Mouse (Mus musculus) adrenal gland, adult 18-20 months (tissue): ENCODE results near the gene Kbtbd2. TPM values are rescaled to one million over a fixed set of nuclear protein-coding genes. Genes with fewer than 3 reads are reported as not detected.

ENCODE experiments used
- DNase-seq, 2 experiments: peaks; one replicate each; pipeline ENCODE4 v3.0.0; 2021 to 2022; ENCODE audit warnings: low spot score in 2 of 2
- total RNA-seq, 2 experiments: library from RNA; stranded (reverse); gene quantifications; 1 replicate in 1 of 2; 2 replicates in 1 of 2; pipeline ENCODE4 v1.2.3; 2021

The Kbtbd2 gene
- total RNA-seq, 2 experiments from 2014 or later, result 29.1 to 33.0 TPM

GRCm38 (mm10) chr6:56789336-56789735 is 8.3 kb downstream of the Kbtbd2 start:
- no peak for DNase-seq

GRCm38 (mm10) chr6:56787668-56788067 is 9.9 kb downstream of the Kbtbd2 start:
- no peak for DNase-seq

- DNase-seq, result no peak
These were observed 12.5 kb downstream of the Kbtbd2 start for GRCm38 (mm10) chr6:56785068-56785467.

- no peak for DNase-seq
These were observed 13.9 kb downstream of the Kbtbd2 start for GRCm38 (mm10) chr6:56783561-56784272.

GRCm38 (mm10) chr6:56779636-56780035 is 18.0 kb downstream of the Kbtbd2 start:
- DNase-seq, result no peak

GRCm38 (mm10) chr6:56775816-56776215 is 21.8 kb downstream of the Kbtbd2 start:
- no peak for DNase-seq

- DNase-seq, result no peak
These were observed 31.9 kb downstream of the Kbtbd2 start for GRCm38 (mm10) chr6:56765696-56766095.

- DNase-seq, result no peak
These were observed 32.3 kb downstream of the Kbtbd2 start for GRCm38 (mm10) chr6:56765265-56765664.

GRCm38 (mm10) chr6:56759324-56759723 is 38.3 kb downstream of the Kbtbd2 start:
- DNase-seq, result no peak

GRCm38 (mm10) chr6:56756117-56756516 is 41.5 kb downstream of the Kbtbd2 start:
- no peak for DNase-seq

- DNase-seq, result no peak
These were observed 43.9 kb downstream of the Kbtbd2 start for GRCm38 (mm10) chr6:56753719-56754118.

- DNase-seq, result no peak
These were observed 51.6 kb downstream of the Kbtbd2 start for GRCm38 (mm10) chr6:56745950-56746543.

- no peak for DNase-seq
These were observed 65.1 kb downstream of the Kbtbd2 start for GRCm38 (mm10) chr6:56732545-56732944.

Other genes with a start within 250 kb of the Kbtbd2 start
- gene Pde1c, start 228.7 kb downstream of the Kbtbd2 start, total RNA-seq, result under 1 TPM; 0.19 to 0.23 TPM
- 10 to 100 TPM; 21.2 to 24.0 TPM for gene Lsm5, start 93.1 kb downstream of the Kbtbd2 start, total RNA-seq
- gene Avl9, start 82.9 kb downstream of the Kbtbd2 start, total RNA-seq, result 10 to 100 TPM; 19.4 to 28.7 TPM
- 10 to 100 TPM; 69.1 to 80.0 TPM for gene Fkbp9, start 34.2 kb upstream of the Kbtbd2 start, total RNA-seq
- 10 to 100 TPM; 19.7 to 23.3 TPM for gene Nt5c3, start 126.1 kb upstream of the Kbtbd2 start, total RNA-seq
- gene Vmn1r4, start 126.2 kb upstream of the Kbtbd2 start, total RNA-seq, result under 1 TPM; 0.32 to 0.33 TPM
- not detected for gene Vmn1r5, start 172.5 kb upstream of the Kbtbd2 start, total RNA-seq
- gene Vmn1r6, start 199.4 kb upstream of the Kbtbd2 start, total RNA-seq, result not detected
- gene Vmn1r7, start 227.5 kb upstream of the Kbtbd2 start, total RNA-seq, result not detected
- gene Vmn1r8, start 234.5 kb upstream of the Kbtbd2 start, total RNA-seq, result not detected